Mouse (Mus musculus): ENCODE data around the gene Chd8. TPM values are rescaled to one million over a fixed set of nuclear protein-coding genes. Genes with fewer than 3 reads are reported as not detected.

The Chd8 gene
- polyA plus RNA-seq, 1 experiment from 2014 or later: 64.4 TPM

DNA sequence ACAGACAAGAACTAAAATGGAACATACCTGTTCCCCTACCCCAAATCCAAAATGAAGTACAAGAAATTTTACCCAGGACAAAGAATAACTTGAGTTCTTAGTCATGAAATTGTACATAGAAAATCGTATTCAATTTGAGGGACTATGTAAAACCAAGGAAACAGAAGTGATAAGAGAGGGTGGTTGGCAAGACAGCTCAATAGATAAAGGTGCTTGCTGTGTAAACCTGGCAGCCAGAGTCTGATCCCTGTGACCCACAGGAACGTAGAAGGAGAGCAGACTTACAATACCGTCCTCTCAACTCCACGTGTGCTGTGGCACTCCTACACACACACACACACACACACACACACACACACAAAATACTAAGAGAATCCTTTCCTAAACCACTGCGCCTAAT, 40.3 kb downstream of the Chd8 start:
- no peaks in the 10 kb centered on the region for H3K27me3 ChIP-seq
- no peak for TF ChIP-seq CTCF (IDR thresholded peaks at IDR 0.05)
- in situ Hi-C loops (cut with MboI; ENCODE audit: low pct_unique_long_range_greater_than_20kb): no loop called here
- DNase-seq (ENCODE audit: low read depth, low spot score): no peak
- no peak for ATAC-seq
- CTCF ChIA-PET: interaction anchor here (0.9 to 1.6 kb wide), 3 partner anchors 9 to 22 kb away, joined by 3 to 6 read pairs (median 3); no protein-coding TSS in a partner anchor
- POLR2A ChIA-PET: interaction anchor here (0.8 kb wide), 1 partner anchor 30 kb away, joined by 5 read pairs; no protein-coding TSS in a partner anchor

DNA sequence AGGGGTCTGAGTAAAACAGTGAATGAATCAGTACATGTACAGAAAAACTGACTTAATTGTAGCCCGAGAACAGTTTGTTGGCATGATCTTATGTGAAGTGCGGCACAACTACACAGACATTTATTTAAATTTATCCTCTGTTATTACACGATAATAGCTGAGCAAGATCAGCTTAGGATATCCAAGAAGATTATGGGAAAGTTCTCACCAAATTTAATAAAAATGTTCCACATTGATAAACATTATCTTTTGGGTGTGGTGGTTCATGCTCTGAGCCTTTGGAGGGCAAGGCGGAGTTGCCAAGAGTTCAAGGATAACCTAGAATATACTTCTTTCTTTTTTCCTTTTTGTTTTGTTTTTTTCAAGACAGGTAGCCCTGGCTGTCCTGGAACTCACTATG, 58.2 kb downstream of the Chd8 start:
- ChIA-PET POLR2A (interaction anchor here (0.7 to 1.2 kb wide), 2 partner anchors 38 to 58 kb away, joined by 4 to 5 read pairs; no protein-coding TSS in a partner anchor), CTCF (interaction anchor here (0.6 to 1.3 kb wide), 3 partner anchors 8 to 144 kb away, joined by 3 to 4 read pairs (median 3); no protein-coding TSS in a partner anchor)
- TF ChIP-seq CTCF (IDR thresholded peaks at IDR 0.05): no peak
- DNase-seq (ENCODE audit: low read depth, low spot score) (no peak), ATAC-seq (no peak)
- no peaks in the 10 kb centered on the region for H3K27me3 ChIP-seq
- in situ Hi-C loops (cut with MboI; ENCODE audit: low pct_unique_long_range_greater_than_20kb): no loop called here

DNA sequence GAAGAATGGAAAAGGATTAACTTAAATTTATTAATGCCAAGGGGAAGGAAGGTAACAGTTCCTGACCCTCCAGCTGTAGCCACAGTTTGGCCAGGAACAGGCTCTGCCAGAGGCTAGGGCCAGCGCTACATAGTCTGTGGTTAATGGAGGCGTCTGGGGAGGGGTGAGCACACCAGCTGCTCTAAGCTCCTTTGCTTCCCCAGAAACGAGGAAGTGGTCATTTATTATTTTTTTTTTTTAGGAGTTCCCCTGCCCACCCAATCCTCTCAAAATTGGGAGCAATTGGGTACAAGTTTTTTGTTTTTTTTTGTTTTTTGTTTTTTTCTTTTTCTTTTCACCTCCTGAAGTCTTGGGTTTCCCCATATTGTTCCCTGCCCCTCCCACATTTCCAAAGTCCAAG, 59.4 kb downstream of the Chd8 start:
- H3K27me3 ChIP-seq: no peaks in the 10 kb centered on the region
- in situ Hi-C loops (cut with MboI; ENCODE audit: low pct_unique_long_range_greater_than_20kb): no loop called here
- ATAC-seq: no peak
- POLR2A ChIA-PET: interaction anchor here (0.6 kb wide), 1 partner anchor 107 kb away, joined by 6 read pairs; no protein-coding TSS in a partner anchor
- CTCF ChIA-PET: no interaction called here
- DNase-seq (ENCODE audit: low read depth, low spot score): no peak
- TF ChIP-seq CTCF (IDR thresholded peaks at IDR 0.05): no peak

DNA sequence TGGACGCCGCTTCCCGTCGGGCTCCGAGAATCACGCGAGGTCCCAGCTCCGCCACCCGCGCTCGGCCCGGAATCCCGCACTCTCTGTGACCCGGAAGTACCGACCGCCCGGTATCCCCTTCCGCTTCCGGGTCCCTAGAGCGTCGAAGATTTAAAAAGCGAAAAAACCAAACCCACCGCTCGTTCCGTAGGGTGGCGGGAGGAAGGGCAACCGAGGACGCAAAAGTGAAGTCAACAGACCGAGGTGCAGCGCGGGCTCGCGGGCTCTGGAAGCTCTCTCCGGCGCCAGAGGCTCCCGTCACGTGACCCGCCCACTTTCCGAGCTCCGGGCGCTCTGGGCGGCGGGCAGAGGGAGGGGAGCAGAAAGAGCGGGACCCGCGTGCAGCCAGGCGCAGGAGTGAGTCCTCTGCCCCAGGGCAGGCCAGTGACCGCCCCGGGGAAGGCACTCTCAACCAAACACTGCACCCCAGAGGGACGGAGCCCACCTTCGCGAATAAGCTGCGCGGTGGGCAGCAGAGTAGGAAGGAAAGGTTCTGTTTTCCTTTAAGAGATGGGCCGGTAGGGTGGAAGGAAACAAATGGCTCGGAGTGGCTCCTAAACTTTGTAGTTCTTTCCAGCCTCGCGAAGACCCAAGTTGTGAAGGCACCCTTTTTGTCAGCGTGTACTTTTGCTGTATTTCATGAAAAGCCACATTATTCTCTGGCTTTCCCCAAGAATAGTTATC, 60.3 kb downstream of the Chd8 start, which contains the start of gene Supt16:
TSS of gene Supt16 (minus strand) at position 261 of the 723 bp plus-strand sequence.
- TF ChIP-seq CTCF (IDR thresholded peaks at IDR 0.05): no peak
- peak; percentile 91 for ATAC-seq
- ChIA-PET CTCF (interaction anchor here (0.6 kb wide), 1 partner anchor 47 kb away, joined by 3 read pairs; no protein-coding TSS in a partner anchor), POLR2A (interaction anchor here (1.3 kb wide), 1 partner anchor 10 kb away, joined by 7 read pairs; no protein-coding TSS in a partner anchor)
- DNase-seq (ENCODE audit: low read depth, low spot score): peak; percentile 46
- H3K27me3 ChIP-seq: no peaks in the 10 kb centered on the region
- in situ Hi-C loops (cut with MboI; ENCODE audit: low pct_unique_long_range_greater_than_20kb): no loop called here

DNA sequence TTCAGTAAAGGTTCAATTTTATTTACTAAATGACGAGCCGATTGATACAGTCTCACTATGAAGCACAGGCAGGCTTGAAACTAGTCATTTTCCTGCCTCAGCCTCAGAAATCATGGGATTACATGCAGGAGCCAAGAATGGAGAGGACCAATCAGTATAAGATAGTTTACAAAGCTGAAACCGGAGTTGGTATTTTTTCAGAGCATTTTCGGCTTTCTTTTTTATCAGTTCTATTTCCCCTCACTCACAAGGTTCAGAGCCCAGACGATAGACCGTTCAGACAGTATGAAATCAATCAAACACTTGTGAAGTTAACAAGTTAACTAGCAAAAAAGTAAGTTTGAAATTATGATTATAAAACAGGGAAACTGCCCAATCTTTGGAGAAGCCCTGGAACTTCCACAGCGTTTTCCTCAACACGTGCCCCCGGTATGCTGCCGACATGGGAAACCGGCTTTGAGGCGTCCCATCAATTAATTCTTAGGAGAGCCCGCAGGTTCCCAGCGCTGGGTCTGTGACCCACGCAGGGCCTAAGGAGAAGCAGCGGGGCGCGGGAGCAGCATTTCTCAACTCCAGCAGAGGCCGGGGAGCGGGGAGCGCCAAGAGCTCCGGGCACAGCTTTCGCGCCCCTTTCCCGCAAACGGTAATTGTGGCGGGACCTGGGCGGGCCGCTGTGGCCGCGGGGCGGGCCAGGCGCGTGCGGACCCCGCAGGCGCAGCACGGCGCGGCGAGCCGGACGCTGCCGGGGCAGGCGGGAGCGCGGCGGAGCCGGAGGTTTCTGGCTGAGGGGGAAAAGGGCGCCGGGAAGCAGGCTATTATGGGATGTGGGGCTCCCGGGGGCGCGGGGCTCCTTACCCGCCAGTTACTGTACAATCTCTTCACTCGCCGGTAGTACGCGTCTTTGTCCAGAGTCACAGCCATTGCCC, 61.1 kb downstream of the Chd8 start:
- CTCF ChIA-PET: interaction anchor here (0.6 to 1.8 kb wide), 12 partner anchors 10 to 75 kb away, joined by 3 to 8 read pairs (median 4); no protein-coding TSS in a partner anchor
- no peaks in the 10 kb centered on the region for H3K27me3 ChIP-seq
- POLR2A ChIA-PET: interaction anchor here (0.6 to 1.3 kb wide), 4 partner anchors 9 to 61 kb away, joined by 3 to 7 read pairs (median 4); no protein-coding TSS in a partner anchor
- no peak for DNase-seq (ENCODE audit: low read depth, low spot score)
- no peak for TF ChIP-seq CTCF (IDR thresholded peaks at IDR 0.05)
- in situ Hi-C loops (cut with MboI; ENCODE audit: low pct_unique_long_range_greater_than_20kb): no loop called here
- ATAC-seq: peak; percentile 15

DNA sequence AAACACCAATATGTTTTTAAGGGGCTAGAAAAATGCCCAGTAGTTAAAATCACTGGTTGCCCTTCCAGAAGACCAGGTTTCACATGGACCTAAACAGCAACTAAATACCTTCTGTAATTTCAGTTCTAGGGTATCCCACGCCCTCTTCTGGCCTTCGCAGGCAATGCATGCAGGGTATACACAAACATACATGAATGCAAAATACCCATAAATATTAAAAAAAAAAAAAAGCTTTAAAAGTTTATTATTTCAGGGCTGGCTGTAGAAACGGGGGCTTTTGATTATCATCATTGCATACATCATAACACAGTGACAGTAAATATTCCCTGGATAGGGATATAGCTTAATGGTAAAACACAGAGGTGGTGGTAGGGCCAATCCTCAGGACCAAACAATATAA, 61.9 kb downstream of the Chd8 start:
- DNase-seq (ENCODE audit: low read depth, low spot score): no peak
- CTCF ChIA-PET: interaction anchor here (0.6 to 1.8 kb wide), 12 partner anchors 11 to 83 kb away, joined by 3 to 8 read pairs (median 4); no protein-coding TSS in a partner anchor
- H3K27me3 ChIP-seq: no peaks in the 10 kb centered on the region
- in situ Hi-C loops (cut with MboI; ENCODE audit: low pct_unique_long_range_greater_than_20kb): no loop called here
- no peak for ATAC-seq
- POLR2A ChIA-PET: interaction anchor here (0.6 to 1.2 kb wide), 4 partner anchors 14 to 60 kb away, joined by 3 to 4 read pairs (median 4); no protein-coding TSS in a partner anchor
- no peak for TF ChIP-seq CTCF (IDR thresholded peaks at IDR 0.05)

DNA sequence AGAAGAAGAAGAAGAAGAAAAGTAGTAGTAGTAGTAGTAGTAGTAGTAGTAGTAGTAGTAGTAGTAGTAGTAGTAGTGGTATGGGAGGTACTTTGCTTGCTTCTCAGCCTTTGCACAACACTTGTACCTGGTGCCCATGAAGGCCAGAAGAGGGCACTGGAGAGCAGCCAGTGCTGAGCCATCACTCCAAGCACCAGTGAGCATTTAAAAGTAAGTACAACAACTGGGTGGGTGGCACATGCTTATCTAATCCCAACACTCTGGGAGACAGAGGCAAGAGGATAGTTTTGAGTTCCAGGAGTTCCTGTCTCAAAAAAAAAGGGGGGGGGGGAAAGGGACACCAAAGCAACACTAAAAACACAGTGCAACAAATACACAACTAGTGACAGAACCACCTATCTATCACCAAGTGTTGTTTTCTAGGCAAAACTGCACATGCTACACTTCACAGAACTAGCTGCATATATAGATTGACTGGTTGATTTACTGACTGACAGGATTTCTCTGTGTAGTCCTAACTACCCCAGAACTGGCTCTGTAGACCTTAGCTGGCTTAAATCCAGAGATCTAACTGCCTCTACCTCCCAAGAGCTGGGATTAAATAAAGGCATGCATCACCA, 66.7 kb downstream of the Chd8 start:
- ChIA-PET POLR2A (no interaction called here), CTCF (interaction anchor here (0.8 to 1.4 kb wide), 3 partner anchors 13 to 67 kb away, joined by 3 to 4 read pairs (median 3); no protein-coding TSS in a partner anchor)
- no peaks in the 10 kb centered on the region for H3K27me3 ChIP-seq
- ATAC-seq (no peak), DNase-seq (ENCODE audit: low read depth, low spot score) (no peak)
- in situ Hi-C loops (cut with MboI; ENCODE audit: low pct_unique_long_range_greater_than_20kb): no loop called here
- TF ChIP-seq CTCF (IDR thresholded peaks at IDR 0.05): peak; percentile 52

DNA sequence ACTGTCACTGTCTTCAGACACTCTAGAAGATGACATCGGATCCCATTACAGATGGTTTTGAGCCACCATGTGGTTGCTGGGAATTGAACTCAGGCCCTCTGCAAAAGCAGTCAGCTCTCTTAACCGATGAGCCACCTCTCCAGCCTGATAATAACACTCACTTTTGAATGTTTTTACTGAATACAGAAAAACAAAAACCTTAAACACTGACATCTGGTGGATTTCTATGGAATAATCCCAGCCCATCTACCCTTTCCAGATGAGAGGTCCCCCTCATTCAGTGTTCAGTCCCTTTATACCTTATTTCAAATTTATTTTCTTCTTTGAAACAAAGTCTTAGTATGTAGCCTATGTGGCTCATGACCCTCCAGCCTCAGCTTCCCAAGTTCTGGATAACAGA, 68.1 kb downstream of the Chd8 start:
- peak; percentile 51 for TF ChIP-seq CTCF (IDR thresholded peaks at IDR 0.05)
- in situ Hi-C loops (cut with MboI; ENCODE audit: low pct_unique_long_range_greater_than_20kb): no loop called here
- no peak for ATAC-seq
- ChIA-PET CTCF (interaction anchor here (0.8 to 0.9 kb wide), 3 partner anchors 14 to 68 kb away, joined by 3 to 4 read pairs (median 3); no protein-coding TSS in a partner anchor), POLR2A (no interaction called here)
- DNase-seq (ENCODE audit: low read depth, low spot score): no peak
- H3K27me3 ChIP-seq: no peaks in the 10 kb centered on the region

DNA sequence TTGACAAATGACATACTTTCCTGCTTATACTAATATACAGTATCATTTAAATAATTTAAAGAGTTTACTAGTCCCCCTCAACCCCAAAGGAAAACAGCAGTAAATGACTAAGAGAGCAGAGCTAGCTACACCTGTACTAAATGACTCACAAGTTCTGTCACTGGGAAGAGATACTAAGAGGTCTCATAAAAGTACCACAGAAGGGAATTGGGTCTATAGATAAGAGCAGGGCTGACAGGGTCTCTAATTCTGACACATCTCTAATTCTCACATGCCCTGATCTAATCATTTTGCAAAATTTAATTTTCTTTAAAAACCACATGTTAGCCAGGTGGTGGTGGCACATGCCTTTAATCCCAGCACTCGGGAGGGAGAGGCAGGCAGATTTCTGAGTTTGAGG, 68.8 kb downstream of the Chd8 start:
- H3K27me3 ChIP-seq: no peaks in the 10 kb centered on the region
- TF ChIP-seq CTCF (IDR thresholded peaks at IDR 0.05): no peak
- ATAC-seq: no peak
- CTCF ChIA-PET: interaction anchor here (1.6 kb wide), 1 partner anchor 65 kb away, joined by 3 read pairs; no protein-coding TSS in a partner anchor
- POLR2A ChIA-PET: no interaction called here
- in situ Hi-C loops (cut with MboI; ENCODE audit: low pct_unique_long_range_greater_than_20kb): no loop called here
- no peak for DNase-seq (ENCODE audit: low read depth, low spot score)
